Comparison of ENCODE assay signal across 7 mouse cellular contexts in genomic region chr11:117963091-117963793, GRCm38 (mm10). TPM values are rescaled to one million over a fixed set of nuclear protein-coding genes. Genes with fewer than 3 reads are reported as not detected.
A peak's percentile ranks its signal among the peaks of the same experiment; 100 is the strongest.
DNase-seq lines count a peak whose midpoint lies in the region; ATAC-seq lines count a peak whose summit lies in the region.

No protein-coding gene starts in this region.

- peak overlapping the region; percentile 37 for H3K4me3 ChIP-seq in intestine, embryonic 15.5 days (replicated peaks)
- H3K4me3 ChIP-seq in midbrain, embryonic 10.5 days, result peak overlapping the region; percentile 52

- H3K9me3 ChIP-seq in intestine, embryonic 15.5 days, result no peaks in the 10 kb centered on the region
- H3K9me3 ChIP-seq in midbrain, embryonic 10.5 days (replicated peaks), result no peaks in the 10 kb centered on the region

- ATAC-seq in intestine, embryonic 15.5 days, result peak; percentile 92

- peak overlapping the region; percentile 44 for H3K9ac ChIP-seq in intestine, embryonic 15.5 days

- H3K36me3 ChIP-seq in intestine, embryonic 15.5 days, result no peaks in the 10 kb centered on the region
- H3K36me3 ChIP-seq in midbrain, embryonic 10.5 days, result peaks cover 20% of the 10 kb centered on the region

- H3K27ac ChIP-seq in intestine, embryonic 15.5 days, result peak overlapping the region; percentile 94
- H3K27ac ChIP-seq in midbrain, embryonic 10.5 days (replicated peaks), result peak overlapping the region; percentile 84

- under 1% methylated on average over 40 of the region's 40 CpGs for WGBS in intestine, embryonic 15.5 days
- under 1% methylated on average over 40 of the region's 40 CpGs for WGBS in midbrain, embryonic 10.5 days

- peak; percentile 99 to 100 for DNase-seq in adrenal gland, adult (ENCODE audit: inconsistent age in 2 of 2, low spot score in 1 of 2)
- peak; percentile 98 for DNase-seq in embryo, embryonic 10.5 days (ENCODE audit: low spot score)
- DNase-seq in gastrocnemius, postnatal 25 days, result peak; percentile 98
- DNase-seq in left cerebral cortex, postnatal 25 days (ENCODE audit: low spot score in 2 of 2), result peak; percentile 94 to 96
- DNase-seq in midbrain, embryonic 10.5 days (ENCODE audit: low spot score), result peak; percentile 100
- peak; percentile 90 for DNase-seq in right cerebral cortex, postnatal 4 days

- peaks cover 74% of the 10 kb centered on the region for H3K4me1 ChIP-seq in intestine, embryonic 15.5 days (replicated peaks)
- H3K4me1 ChIP-seq in midbrain, embryonic 10.5 days, result peaks cover 83% of the 10 kb centered on the region

- H3K27me3 ChIP-seq in intestine, embryonic 15.5 days (replicated peaks), result no peaks in the 10 kb centered on the region
- H3K27me3 ChIP-seq in midbrain, embryonic 10.5 days (ENCODE audit: low read depth, poor library complexity, severe bottlenecking), result peaks cover 62% of the 10 kb centered on the region

- peak overlapping the region; percentile 86 for H3K4me2 ChIP-seq in intestine, embryonic 15.5 days (replicated peaks)

- intact Hi-C loops in left cerebral cortex, postnatal 25 days (cut with DNase I), result no loop called here

RNA-seq across cellular contexts. Expression of gene Socs3, which starts 6.6 kb away (rescaled TPM):
- 1 to 10 TPM; 4.4 to 6.1 TPM for total RNA-seq in gastrocnemius, postnatal 25 days (2021)
- polyA plus RNA-seq in intestine, embryonic 15.5 days (2015; fragmentation: Nextera tagmentation; extraction: Ambion mirVana), result 18.4 and 19.1 TPM in 2 replicates
- 1 to 10 TPM; 3.8 to 4.3 TPM for total RNA-seq in left cerebral cortex, postnatal 25 days (2021)
- polyA plus RNA-seq in midbrain, embryonic 10.5 days (2016; fragmentation: Nextera tagmentation; extraction: Ambion mirVana), result 14.1 and 14.3 TPM in 2 replicates

RNA-seq across cellular contexts. Expression of gene Pgs1, which starts 22.9 kb away (rescaled TPM):
- 10 to 100 TPM; 18.4 to 18.6 TPM for total RNA-seq in gastrocnemius, postnatal 25 days (2021)
- polyA plus RNA-seq in intestine, embryonic 15.5 days (2015; fragmentation: Nextera tagmentation; extraction: Ambion mirVana), result 32.6 and 33.5 TPM in 2 replicates
- 10 to 100 TPM; 85.6 to 88.1 TPM for total RNA-seq in left cerebral cortex, postnatal 25 days (2021)
- polyA plus RNA-seq in midbrain, embryonic 10.5 days (2016; fragmentation: Nextera tagmentation; extraction: Ambion mirVana), result 45.0 and 46.3 TPM in 2 replicates

Comparison
In these comparisons a context has a peak if more than half of its experiments do, and no peak if none do; other contexts are left out.
1. Peak in every context shown above with its lines: DNase-seq, ATAC-seq, H3K4me3 ChIP-seq and H3K27ac ChIP-seq.
2. RNA of gene Pgs1, which starts 22.9 kb away (total RNA-seq): 85.6 to 88.1 TPM in left cerebral cortex, postnatal 25 days; 18.4 to 18.6 TPM in gastrocnemius, postnatal 25 days; every median in the first group is over 4 times any median in the second.